Mouse (Mus musculus) urinary bladder, postnatal 36 days (tissue): ENCODE measurements around the gene Sh2d3c.

Experiments
- DNase-seq, 2 experiments: peaks; one replicate each; pipeline ENCODE4 v3.0.0; 2022; ENCODE audit warnings: low spot score in 2 of 2, mixed read lengths in 1 of 2

Gene Sh2d3c

GRCm38 (mm10) chr2:32720681-32721229 is at the start of gene Sh2d3c:
Gene Sh2d3c (plus strand): TSS chr2:32721055.
- no peak for DNase-seq

GRCm38 (mm10) chr2:32671147-32671546 is 49.7 kb upstream of the Sh2d3c start:
- no peak for DNase-seq

GRCm38 (mm10) chr2:32671907-32672595 is 48.8 kb upstream of the Sh2d3c start:
- DNase-seq: no peak

- peak; percentile 29 to 40 for DNase-seq
Observed at GRCm38 (mm10) chr2:32673176-32673917, 47.5 kb upstream of the Sh2d3c start.

GRCm38 (mm10) chr2:32676821-32677220 is 44.0 kb upstream of the Sh2d3c start:
- no peak for DNase-seq

GRCm38 (mm10) chr2:32677683-32678082 is 43.2 kb upstream of the Sh2d3c start:
- no peak for DNase-seq

- peak in 1 of 2 experiments; percentile 46 for DNase-seq
Observed at GRCm38 (mm10) chr2:32680051-32680451, 40.8 kb upstream of the Sh2d3c start.

- no peak for DNase-seq
Observed at GRCm38 (mm10) chr2:32680961-32681650, 39.7 kb upstream of the Sh2d3c start.

GRCm38 (mm10) chr2:32681754-32682153 is 39.1 kb upstream of the Sh2d3c start:
- peak; percentile 43 to 48 for DNase-seq

GRCm38 (mm10) chr2:32682721-32683417 is 38.0 kb upstream of the Sh2d3c start:
- DNase-seq: no peak

- no peak for DNase-seq
Observed at GRCm38 (mm10) chr2:32683701-32684100, 37.2 kb upstream of the Sh2d3c start.

GRCm38 (mm10) chr2:32684681-32685428 is 36.0 kb upstream of the Sh2d3c start:
- no peak for DNase-seq

- DNase-seq: no peak
Observed at GRCm38 (mm10) chr2:32685807-32686206, 35.0 kb upstream of the Sh2d3c start.

- no peak for DNase-seq
Observed at GRCm38 (mm10) chr2:32686640-32687039, 34.2 kb upstream of the Sh2d3c start.

- DNase-seq: no peak
Observed at GRCm38 (mm10) chr2:32687562-32687961, 33.3 kb upstream of the Sh2d3c start.

- DNase-seq: peak; percentile 85 to 90
Observed at GRCm38 (mm10) chr2:32689420-32689819, 31.4 kb upstream of the Sh2d3c start.

- no peak for DNase-seq
Observed at GRCm38 (mm10) chr2:32691041-32691440, 29.8 kb upstream of the Sh2d3c start.

GRCm38 (mm10) chr2:32692496-32692895 is 28.4 kb upstream of the Sh2d3c start:
- DNase-seq: no peak

- no peak for DNase-seq
Observed at GRCm38 (mm10) chr2:32693282-32693681, 27.6 kb upstream of the Sh2d3c start.

- DNase-seq: peak; percentile 87 to 94
Observed at GRCm38 (mm10) chr2:32693823-32694411, 26.9 kb upstream of the Sh2d3c start.
